ENCODE assay signal across 20 mouse cellular contexts in the genomic region with DNA sequence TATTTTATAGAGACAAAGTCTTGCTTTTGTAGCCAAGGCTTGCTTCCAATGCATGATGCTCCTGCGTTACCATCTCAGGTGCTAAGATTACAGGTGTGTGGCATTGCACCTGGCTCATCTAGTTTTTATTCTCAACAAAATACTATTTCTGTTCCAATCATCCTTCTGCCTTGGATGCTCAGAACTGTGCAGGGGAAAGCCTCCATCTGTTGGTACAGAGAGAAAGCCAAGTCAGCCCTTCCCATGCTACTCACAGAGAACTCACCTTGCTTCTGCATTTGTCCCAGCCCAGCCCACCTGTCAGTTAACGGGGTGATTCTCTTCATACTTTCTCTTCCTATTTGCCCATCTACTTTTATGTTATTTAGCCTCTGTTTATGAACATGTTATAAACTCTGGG.
DNase-seq lines count a peak whose midpoint lies in the region; ATAC-seq and TF ChIP-seq lines count a peak whose summit lies in the region.
"Had no signal": no experiment of that assay in that cellular context is flagged by ENCODE, and none has a peak within 500 bp of the region (broad histone marks: within the 10 kb centered on the region; RNA-seq: fewer than 3 reads in every experiment).

No protein-coding gene starts in this region.

- intact Hi-C loops in gastrocnemius, adult 2 months (cut with DNase I): no loop called here

- H3K4me2 ChIP-seq in kidney, embryonic 15.5 days: no peak overlapping the region
- H3K4me2 ChIP-seq: embryonic facial prominence, embryonic 13.5 days; forebrain, embryonic 12.5 days; heart, embryonic 12.5 days had no signal

- no peak overlapping the region for H3K27ac ChIP-seq in kidney, embryonic 15.5 days
- H3K27ac ChIP-seq in gastrocnemius, adult 2 months: no peak overlapping the region
- H3K27ac ChIP-seq: embryonic facial prominence, embryonic 13.5 days; forebrain, embryonic 12.5 days; hindbrain, embryonic 10.5 days had no signal

- H3K4me1 ChIP-seq in kidney, embryonic 15.5 days: no peaks in the 10 kb centered on the region
- H3K4me1 ChIP-seq: embryonic facial prominence, embryonic 13.5 days; forebrain, embryonic 12.5 days; heart, embryonic 12.5 days; hindbrain, embryonic 10.5 days had no signal

- no peaks in the 10 kb centered on the region for H3K36me3 ChIP-seq in kidney, embryonic 15.5 days
- H3K36me3 ChIP-seq: embryonic facial prominence, embryonic 13.5 days; forebrain, embryonic 12.5 days; G1E; heart, embryonic 12.5 days; hindbrain, embryonic 10.5 days had no signal

- no peak for ATAC-seq in kidney, embryonic 15.5 days (replicated peaks; ENCODE audit: low FRiP score)
- ATAC-seq: CD4-positive, CD25-positive, alpha-beta regulatory T cell, adult 4 months; forebrain, postnatal 0 days; hindbrain, embryonic 16.5 days; inflammation-experienced regulatory T-cells, adult 6 months; intestine, postnatal 0 days had no signal

- DNase-seq in cerebellum, adult 11 months: peak; percentile 26
- peak; percentile 40 to 64 for DNase-seq in cerebellum, adult 18-20 months
- DNase-seq in cerebellum, adult 9-11 months: peak; percentile 52
- DNase-seq in cerebellum, postnatal 36 days: peak; percentile 39 to 48
- no peak for DNase-seq in ovary, adult 18-20 months (ENCODE audit: low spot score)
- DNase-seq in gastrocnemius, adult 2 months: no peak
- DNase-seq: adrenal gland, adult 8-10 months; forebrain, postnatal 0 days; gastrocnemius, postnatal 25 days; kidney, adult 8-10 months had no signal

- no peak for TF ChIP-seq CTCF in gastrocnemius, adult 2 months (IDR thresholded peaks at IDR 0.05)

- no peak overlapping the region for H3K9ac ChIP-seq in kidney, embryonic 15.5 days
- H3K9ac ChIP-seq: embryonic facial prominence, embryonic 13.5 days; forebrain, embryonic 12.5 days; forebrain, postnatal 0 days; heart, embryonic 12.5 days had no signal

- H3K9me3 ChIP-seq in kidney, embryonic 15.5 days (replicated peaks): no peaks in the 10 kb centered on the region
- H3K9me3 ChIP-seq: embryonic facial prominence, embryonic 13.5 days; forebrain, embryonic 12.5 days; heart, embryonic 12.5 days; hindbrain, embryonic 10.5 days had no signal

- WGBS in kidney, embryonic 15.5 days: 84% methylated on average over 2 of the region's 2 CpGs

- H3K27me3 ChIP-seq in kidney, embryonic 15.5 days: no peaks in the 10 kb centered on the region
- H3K27me3 ChIP-seq: embryonic facial prominence, embryonic 13.5 days; forebrain, embryonic 12.5 days; heart, embryonic 12.5 days had no signal

- no peak overlapping the region for H3K4me3 ChIP-seq in kidney, embryonic 15.5 days (replicated peaks)
- H3K4me3 ChIP-seq in gastrocnemius, adult 2 months: no peak overlapping the region
- H3K4me3 ChIP-seq: embryonic facial prominence, embryonic 13.5 days; forebrain, embryonic 12.5 days; heart, embryonic 12.5 days; hindbrain, embryonic 10.5 days had no signal

Comparison
In these comparisons a context has a peak if more than half of its experiments do, and no peak if none do; other contexts are left out.
1. DNase-seq: peak in cerebellum, adult 11 months (single experiment), cerebellum, adult 18-20 months (2 of 2), cerebellum, adult 9-11 months (single experiment) and cerebellum, postnatal 36 days (2 of 2); none in ovary, adult 18-20 months (single experiment) and gastrocnemius, adult 2 months (single experiment).